ENCODE assay signal across 1 mouse cellular context in the genomic region with DNA sequence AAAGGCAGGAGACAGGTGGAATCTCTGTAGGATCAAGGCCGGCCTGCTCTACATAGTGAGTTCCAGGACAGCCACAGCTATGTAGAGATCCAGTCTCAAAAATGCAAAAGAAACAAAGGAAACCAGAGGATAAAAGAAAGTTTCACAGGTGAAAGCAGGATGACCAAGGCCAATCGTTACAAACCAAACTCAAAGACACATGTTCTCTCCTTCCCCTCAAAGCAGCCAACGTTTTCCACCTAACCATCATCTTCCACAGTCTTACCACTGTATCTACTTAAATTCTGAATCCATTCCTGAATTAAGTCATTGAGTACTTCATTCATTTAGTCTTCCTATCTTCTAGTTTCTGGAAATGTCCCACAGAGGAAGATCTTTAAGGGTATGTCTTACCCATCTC.
TF ChIP-seq lines count a peak whose summit lies in the region.

No protein-coding gene starts in this region.

TF ChIP-seq in MEL, 35 proteins besides CTCF, POLR2A, EP300 and RAD21:
- TF ChIP-seq ZKSCAN1 (IDR thresholded peaks at IDR 0.05; ENCODE audit: low read depth, low read length) = no peak
- no peak for TF ChIP-seq HCFC1 (IDR thresholded peaks at IDR 0.05; ENCODE audit: low read depth, low read length)
- no peak for TF ChIP-seq BHLHE40 (IDR thresholded peaks at IDR 0.05; ENCODE audit: borderline replicate concordance, low read depth, low read length)
- no peak for TF ChIP-seq JUND (IDR thresholded peaks at IDR 0.05; ENCODE audit: low read depth, low read length)
- TF ChIP-seq TCF12 (IDR thresholded peaks at IDR 0.05; ENCODE audit: low read depth, low read length) = no peak
- TF ChIP-seq KAT2A (conservative IDR thresholded peaks at IDR 0.05; ENCODE audit: low read depth, low read length) = no peak
- no peak for TF ChIP-seq GATA1 (IDR thresholded peaks at IDR 0.05; ENCODE audit: low read depth, low read length)
- TF ChIP-seq USF1 (IDR thresholded peaks at IDR 0.05; ENCODE audit: low read depth, low read length) = no peak
- TF ChIP-seq MEF2A (IDR thresholded peaks at IDR 0.05; ENCODE audit: extremely low read depth, insufficient replicate concordance, low read depth, low read length, poor library complexity, severe bottlenecking) = no peak
